Mouse (Mus musculus) kidney, embryonic 14.5 days (tissue): ENCODE data around the gene Notch4. TPM values are rescaled to one million over a fixed set of nuclear protein-coding genes. Genes with fewer than 3 reads are reported as not detected.
"Not testable (repeated sequence)": the region's sequence is repeated elsewhere in the genome, so short reads cannot be mapped to it uniquely, and the experiment has no call there.

ENCODE experiments used
- ATAC-seq: fragments of 200-750 bp; cut with Nextera tagmentation; 2 replicates; pipeline ENCODE4 v1.8.0; 2017; ENCODE audit warnings: moderate number of reproducible peaks, mild to moderate bottlenecking, moderate TSS enrichment, moderate library complexity; ENCODE audit not compliant: low FRiP score, low TSS enrichment
- H3K27ac ChIP-seq: fragments of 300-500 bp; sonication (generic); 2 replicates; pipeline ENCODE4 v1.5.1; 2014; ENCODE audit warnings: low read depth, mild to moderate bottlenecking, low read length, moderate library complexity, mixed read lengths
- H3K27me3 ChIP-seq: fragments of 300-500 bp; sonication (generic); 2 replicates; pipeline ENCODE4 v1.6.1; 2014; ENCODE audit warnings: mild to moderate bottlenecking, low read length; ENCODE audit not compliant: control insufficient read depth, insufficient read depth
- H3K36me3 ChIP-seq: fragments of 300-500 bp; sonication (generic); 2 replicates; pipeline ENCODE4 v1.6.1; 2014; ENCODE audit warnings: low read length, mixed read lengths; ENCODE audit not compliant: control insufficient read depth, insufficient read depth
- H3K4me1 ChIP-seq: fragments of 300-500 bp; sonication (generic); 2 replicates; pipeline ENCODE4 v1.6.1; 2014; ENCODE audit warnings: low read length, mixed read lengths; ENCODE audit not compliant: control insufficient read depth, insufficient read depth
- H3K4me2 ChIP-seq: fragments of 300-500 bp; sonication (generic); replicated peaks from 2 replicates; pipeline ENCODE4 v1.6.1; 2014; ENCODE audit warnings: low read depth, mild to moderate bottlenecking, low read length
- H3K4me3 ChIP-seq: fragments of 300-500 bp; sonication (generic); 2 replicates; pipeline ENCODE4 v1.5.1; 2014; ENCODE audit warnings: mild to moderate bottlenecking, low read length
- H3K9ac ChIP-seq: fragments of 300-500 bp; sonication (generic); 2 replicates; pipeline ENCODE4 v1.6.1; 2014; ENCODE audit warnings: low read depth, mild to moderate bottlenecking, low read length, moderate library complexity
- H3K9me3 ChIP-seq: fragments of 300-500 bp; sonication (generic); 2 replicates; pipeline ENCODE4 v1.6.1; 2016; ENCODE audit warnings: low read length; ENCODE audit not compliant: control insufficient read depth
- WGBS: fragments of 180-500 bp; shearing (Covaris S2); extraction: QIAGEN DNeasy Blood & Tissue Kit; methylation state at CpG from one replicate; pipeline ENCODE4 v1.1.7; 2014; 5-methylcytosine and 5-hydroxymethylcytosine counted together
- polyA plus RNA-seq: library from polyadenylated mRNA; unstranded; fragments of >200 nt; fragmentation: Nextera tagmentation; extraction: Ambion mirVana; gene quantifications from 2 replicates; pipeline ENCODE4 v1.2.1, GENCODE M21; 2014

Notch4 gene
- 9.7 and 11.2 TPM in 2 replicates for polyA plus RNA-seq

- peak; percentile 66; the same call in 1 of the 2 replicates for ATAC-seq
- peak within 1 kb of the TSS; percentile 32; the same call in 1 of the 2 replicates for H3K4me2 ChIP-seq
- peak within 1 kb of the TSS; percentile 72 for H3K27ac ChIP-seq
- no peaks in the 10 kb centered on the region for H3K9me3 ChIP-seq
- 7% methylated on average over 6 of the region's 6 CpGs for WGBS
- no peaks in the 10 kb centered on the region for H3K27me3 ChIP-seq
- H3K4me1 ChIP-seq: peaks cover 8% of the 10 kb centered on the region
- no peaks in the 10 kb centered on the region for H3K36me3 ChIP-seq
- peak within 1 kb of the TSS; percentile 42 for H3K9ac ChIP-seq
- peak within 1 kb of the TSS; percentile 18; the same call in 1 of the 2 replicates for H3K4me3 ChIP-seq
Measured at GRCm38 (mm10) chr17:34564003-34564421, at the start of gene Notch4. Gene Notch4 (plus strand): TSS chr17:34564268.

DNA sequence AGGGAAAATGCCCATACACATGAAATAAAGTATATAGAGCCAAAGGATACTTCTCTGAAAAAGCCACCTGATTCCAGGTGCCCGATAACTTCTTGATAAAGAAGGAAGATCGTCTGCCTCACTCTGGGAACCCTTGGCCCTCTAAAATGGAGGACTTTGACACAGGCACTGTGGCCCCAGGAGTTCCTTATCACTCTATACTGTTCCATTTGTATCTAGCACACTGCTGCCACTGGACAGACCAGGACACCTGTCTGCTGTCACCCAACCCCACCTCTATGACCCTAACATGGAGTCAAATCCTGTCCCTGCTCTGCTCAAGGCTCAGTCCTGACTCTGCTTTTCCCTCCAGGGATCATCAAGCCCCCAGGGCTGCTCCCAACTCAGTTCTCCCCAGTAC lies 47.6 kb upstream of the Notch4 start:
- Histone ChIP-seq H3K27me3 (no peaks in the 10 kb centered on the region), H3K9ac (no peak overlapping the region), H3K27ac (no peak overlapping the region), H3K4me2 (no peak overlapping the region), H3K36me3 (no peaks in the 10 kb centered on the region), H3K9me3 (no peaks in the 10 kb centered on the region), H3K4me1 (no peaks in the 10 kb centered on the region), H3K4me3 (no peak overlapping the region)
- WGBS: 78% methylated on average over 2 of the region's 2 CpGs
- ATAC-seq: no peak

DNA sequence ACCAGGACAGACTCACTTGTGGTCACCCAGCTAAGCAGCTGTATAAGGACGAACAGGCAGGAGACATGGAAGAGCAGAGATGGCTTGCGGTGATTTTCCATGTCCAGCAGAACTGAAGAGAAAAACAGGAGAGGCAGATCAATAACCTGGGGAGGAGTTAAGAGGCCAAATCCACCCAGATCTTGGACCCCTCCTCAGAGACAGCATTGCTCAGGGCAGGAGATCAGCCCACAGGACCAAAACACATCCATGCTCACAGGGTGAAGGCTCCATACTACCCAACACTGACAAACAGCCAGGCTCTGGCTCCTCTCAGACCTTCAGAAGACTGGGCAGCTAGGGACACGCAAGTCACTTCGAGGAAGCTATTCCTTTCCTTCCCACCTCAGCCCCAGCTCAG lies 46.8 kb upstream of the Notch4 start, which contains the start of gene Btnl6:
TSS of gene Btnl6 (minus strand) at position 101 of the 400 bp plus-strand sequence.
- no peak within 1 kb of the TSS for H3K4me2 ChIP-seq
- no peak for ATAC-seq
- no peaks in the 10 kb centered on the region for H3K36me3 ChIP-seq
- no peaks in the 10 kb centered on the region for H3K9me3 ChIP-seq
- no peaks in the 10 kb centered on the region for H3K4me1 ChIP-seq
- no peaks in the 10 kb centered on the region for H3K27me3 ChIP-seq
- no peak within 1 kb of the TSS for H3K4me3 ChIP-seq
- 90% methylated on average over 4 of the region's 4 CpGs for WGBS
- no peak within 1 kb of the TSS for H3K9ac ChIP-seq
- H3K27ac ChIP-seq: no peak within 1 kb of the TSS

DNA sequence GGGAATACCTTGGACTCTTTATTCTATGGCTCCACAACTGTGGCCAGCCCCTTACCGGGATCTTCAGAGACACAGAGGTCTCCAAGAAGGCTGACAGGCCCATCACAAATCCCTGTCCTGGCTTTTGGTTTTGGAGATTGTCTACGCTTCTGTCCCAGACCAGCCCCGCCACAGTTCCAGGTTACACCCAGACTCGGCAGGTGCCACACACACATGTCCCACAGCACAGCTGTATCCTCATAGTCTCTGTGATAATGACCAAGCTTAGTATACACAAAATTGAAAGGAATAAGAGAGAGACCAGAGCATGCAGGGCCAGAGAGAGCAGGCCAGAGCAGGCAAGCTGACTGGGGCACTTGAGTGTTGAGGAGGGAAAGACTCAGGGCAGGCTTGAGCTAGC lies 46.3 kb upstream of the Notch4 start:
- H3K9ac ChIP-seq: no peak overlapping the region
- no peak for ATAC-seq
- no peaks in the 10 kb centered on the region for H3K9me3 ChIP-seq
- H3K4me2 ChIP-seq: no peak overlapping the region
- H3K4me3 ChIP-seq: no peak overlapping the region
- H3K27ac ChIP-seq: no peak overlapping the region
- H3K4me1 ChIP-seq: no peaks in the 10 kb centered on the region
- WGBS: 90% methylated on average over 4 of the region's 4 CpGs
- no peaks in the 10 kb centered on the region for H3K36me3 ChIP-seq
- H3K27me3 ChIP-seq: no peaks in the 10 kb centered on the region

- H3K9me3 ChIP-seq, H3K9ac ChIP-seq, H3K4me1 ChIP-seq, H3K4me3 ChIP-seq, H3K4me2 ChIP-seq, ATAC-seq, H3K27me3 ChIP-seq, H3K36me3 ChIP-seq, H3K27ac ChIP-seq: not testable (repeated sequence)
- 70% methylated on average over 3 of the region's 3 CpGs for WGBS
Measured at GRCm38 (mm10) chr17:34518571-34518970, 45.5 kb upstream of the Notch4 start.

GRCm38 (mm10) chr17:34519001-34519400 lies 45.1 kb upstream of the Notch4 start:
- Histone ChIP-seq H3K27ac (no peak overlapping the region), H3K27me3 (no peaks in the 10 kb centered on the region), H3K9me3 (no peaks in the 10 kb centered on the region), H3K4me2 (no peak overlapping the region), H3K4me3 (no peak overlapping the region), H3K36me3 (no peaks in the 10 kb centered on the region), H3K9ac (no peak overlapping the region), H3K4me1 (no peaks in the 10 kb centered on the region)
- 78% methylated on average over 1 of the region's 1 CpGs for WGBS
- no peak for ATAC-seq

DNA sequence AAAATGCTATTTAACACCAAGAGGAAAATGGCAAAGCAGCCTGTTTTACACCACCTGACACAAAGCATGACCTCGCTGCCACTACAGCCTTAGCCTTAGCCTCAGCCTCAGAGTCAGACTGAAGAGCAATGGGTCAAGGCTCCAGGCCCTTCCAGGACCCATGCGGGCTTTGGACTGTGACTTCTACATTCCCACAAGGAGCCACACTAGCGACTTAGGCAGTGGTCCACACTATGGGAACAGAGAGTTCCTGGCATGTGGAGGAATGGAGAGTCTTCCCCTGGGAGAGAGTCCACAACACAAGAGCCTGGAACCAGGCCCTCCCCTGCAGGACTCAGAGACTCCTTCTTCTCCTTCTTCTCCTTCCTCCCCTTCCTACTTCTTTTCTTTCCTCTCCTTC lies 31.4 kb upstream of the Notch4 start:
- no peaks in the 10 kb centered on the region for H3K36me3 ChIP-seq
- no peak for ATAC-seq
- H3K4me2 ChIP-seq: no peak overlapping the region
- H3K9me3 ChIP-seq: no peaks in the 10 kb centered on the region
- H3K4me3 ChIP-seq: no peak overlapping the region
- 89% methylated on average over 3 of the region's 3 CpGs for WGBS
- no peak overlapping the region for H3K27ac ChIP-seq
- H3K4me1 ChIP-seq: no peaks in the 10 kb centered on the region
- H3K9ac ChIP-seq: no peak overlapping the region
- H3K27me3 ChIP-seq: no peaks in the 10 kb centered on the region

DNA sequence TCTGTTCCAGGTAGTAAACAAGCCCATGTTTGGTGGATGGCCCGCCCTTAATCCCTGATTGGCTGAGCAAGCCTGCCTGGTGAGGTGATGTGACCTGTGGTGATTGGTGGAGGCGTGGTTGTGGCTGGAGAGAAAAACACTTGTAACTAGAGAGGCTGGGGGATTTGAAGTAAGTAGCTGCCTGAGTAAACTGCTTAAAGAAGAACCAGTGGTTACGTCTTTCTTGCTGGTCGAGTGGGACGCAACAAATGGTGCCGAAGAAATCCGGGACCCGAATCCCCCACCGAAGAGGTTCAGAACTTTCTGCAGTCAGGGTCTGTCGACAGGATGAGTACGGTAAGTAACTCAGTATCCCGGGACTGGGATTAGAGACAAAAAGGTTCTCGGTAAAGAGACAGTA lies 20.5 kb upstream of the Notch4 start:
- WGBS: 95% methylated on average over 12 of the region's 13 CpGs
- not testable (repeated sequence) for H3K4me3 ChIP-seq, H3K9me3 ChIP-seq, H3K27me3 ChIP-seq, H3K27ac ChIP-seq, H3K9ac ChIP-seq, ATAC-seq, H3K4me1 ChIP-seq, H3K36me3 ChIP-seq, H3K4me2 ChIP-seq

GRCm38 (mm10) chr17:34546797-34547196 lies 17.3 kb upstream of the Notch4 start:
- Histone ChIP-seq H3K4me3 (no peak overlapping the region), H3K27me3 (no peaks in the 10 kb centered on the region), H3K9ac (no peak overlapping the region), H3K4me2 (no peak overlapping the region), H3K4me1 (no peaks in the 10 kb centered on the region), H3K36me3 (no peaks in the 10 kb centered on the region), H3K27ac (no peak overlapping the region), H3K9me3 (no peaks in the 10 kb centered on the region)
- 95% methylated on average over 1 of the region's 1 CpGs for WGBS
- ATAC-seq: no peak
